Mouse (Mus musculus) embryonic facial prominence, embryonic 12.5 days (tissue): ENCODE measurements around the gene Cdc42bpa. TPM values are rescaled to one million over a fixed set of nuclear protein-coding genes. Genes with fewer than 3 reads are reported as not detected.

Experiments
- ATAC-seq: fragments of 200-750 bp; cut with Nextera tagmentation; 2 replicates; pipeline ENCODE4 v1.8.0; 2017; ENCODE audit not compliant: insufficient number of reproducible peaks, insufficient read depth, low FRiP score, low TSS enrichment
- H3K27ac ChIP-seq: fragments of 300-500 bp; sonication (generic); 2 replicates; pipeline ENCODE4 v1.5.1; 2016; ENCODE audit warnings: mild to moderate bottlenecking
- H3K27me3 ChIP-seq: fragments of 300-500 bp; sonication (generic); 2 replicates; pipeline ENCODE4 v1.6.1; 2016; ENCODE audit warnings: mild to moderate bottlenecking, moderate library complexity
- H3K36me3 ChIP-seq: fragments of 300-500 bp; sonication (generic); 2 replicates; pipeline ENCODE4 v1.6.1; 2016; ENCODE audit warnings: mild to moderate bottlenecking
- H3K4me1 ChIP-seq: fragments of 300-500 bp; sonication (generic); 2 replicates; pipeline ENCODE4 v1.6.1; 2016
- H3K4me2 ChIP-seq: fragments of 300-500 bp; sonication (generic); replicated peaks from 2 replicates; pipeline ENCODE4 v1.6.1; 2016; ENCODE audit warnings: mild to moderate bottlenecking, moderate library complexity
- H3K4me3 ChIP-seq: fragments of 300-500 bp; sonication (generic); 2 replicates; pipeline ENCODE4 v1.5.1; 2016; ENCODE audit warnings: mild to moderate bottlenecking
- H3K9ac ChIP-seq: fragments of 300-500 bp; sonication (generic); 2 replicates; pipeline ENCODE4 v1.6.1; 2016; ENCODE audit warnings: mild to moderate bottlenecking, moderate library complexity
- H3K9me3 ChIP-seq: fragments of 300-500 bp; sonication (generic); 2 replicates; pipeline ENCODE4 v1.6.1; 2016; ENCODE audit warnings: mild to moderate bottlenecking, moderate library complexity
- WGBS: fragments of 180-500 bp; shearing (Covaris S2); methylation state at CpG from one replicate; pipeline ENCODE4 v1.1.7; 2016; 5-methylcytosine and 5-hydroxymethylcytosine counted together
- polyA plus RNA-seq: library from polyadenylated mRNA; unstranded; fragments of >200 nt; fragmentation: Nextera tagmentation; extraction: Ambion mirVana; gene quantifications from 2 replicates; pipeline ENCODE4 v1.2.1, GENCODE M21; 2016

Gene Cdc42bpa
- polyA plus RNA-seq, 1 experiment from 2014 or later, result 20.2 TPM

DNA sequence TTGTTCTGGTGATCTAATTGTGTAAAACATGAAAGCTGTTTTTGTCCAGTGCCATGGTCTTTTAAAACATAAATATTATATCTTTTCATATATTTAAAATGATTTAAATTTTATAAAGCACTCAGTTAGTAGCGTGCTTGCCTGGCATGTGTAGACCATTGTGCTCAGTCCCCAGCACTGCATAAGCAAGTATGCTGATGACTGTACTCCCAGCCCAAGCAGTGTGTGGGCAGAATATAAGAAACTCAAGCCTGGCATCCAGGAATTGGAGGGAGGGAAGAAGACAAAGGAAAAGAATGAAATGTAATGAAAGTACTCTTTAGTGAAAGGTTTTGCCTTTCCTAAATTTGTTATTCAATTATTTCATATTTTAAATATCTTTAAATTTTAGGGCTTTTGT, 128.9 kb downstream of the Cdc42bpa start:
- Histone ChIP-seq H3K36me3 (0 out of 2 replicates have a peak, but pooled peaks cover 3% of the 10 kb centered on the region), H3K9ac (no peak overlapping the region), H3K4me3 (no peak overlapping the region), H3K9me3 (no peaks in the 10 kb centered on the region), H3K27ac (no peak overlapping the region), H3K4me2 (no peak overlapping the region), H3K4me1 (no peaks in the 10 kb centered on the region), H3K27me3 (no peaks in the 10 kb centered on the region)
- ATAC-seq, result no peak
- WGBS, result 92% methylated on average over 1 of the region's 1 CpGs

DNA sequence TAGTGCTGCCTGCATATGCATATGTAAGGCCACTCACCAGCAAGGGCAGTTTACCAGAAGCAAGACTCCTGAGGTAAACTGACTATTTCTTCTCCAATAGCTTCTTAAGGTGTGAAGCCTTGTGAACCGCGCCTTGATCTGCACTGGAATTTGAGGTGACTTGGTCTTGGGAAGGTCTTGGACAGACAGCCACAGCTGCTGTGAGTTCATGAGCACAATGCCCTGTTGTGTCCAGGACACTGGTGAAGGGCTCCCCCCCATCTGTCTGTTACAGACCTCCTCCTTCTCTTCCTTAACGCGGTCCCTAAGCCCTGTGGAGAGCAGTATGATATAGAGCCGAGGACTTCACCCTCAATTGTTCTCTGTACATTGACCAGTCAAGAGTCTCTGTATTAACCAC, 138.2 kb downstream of the Cdc42bpa start:
- Histone ChIP-seq H3K36me3 (peaks cover 7% of the 10 kb centered on the region; the same call in 1 of the 2 replicates), H3K27ac (no peak overlapping the region), H3K27me3 (no peaks in the 10 kb centered on the region), H3K9ac (no peak overlapping the region), H3K4me2 (no peak overlapping the region), H3K9me3 (no peaks in the 10 kb centered on the region), H3K4me3 (no peak overlapping the region), H3K4me1 (no peaks in the 10 kb centered on the region)
- WGBS, result 87% methylated on average over 5 of the region's 5 CpGs
- no peak for ATAC-seq

DNA sequence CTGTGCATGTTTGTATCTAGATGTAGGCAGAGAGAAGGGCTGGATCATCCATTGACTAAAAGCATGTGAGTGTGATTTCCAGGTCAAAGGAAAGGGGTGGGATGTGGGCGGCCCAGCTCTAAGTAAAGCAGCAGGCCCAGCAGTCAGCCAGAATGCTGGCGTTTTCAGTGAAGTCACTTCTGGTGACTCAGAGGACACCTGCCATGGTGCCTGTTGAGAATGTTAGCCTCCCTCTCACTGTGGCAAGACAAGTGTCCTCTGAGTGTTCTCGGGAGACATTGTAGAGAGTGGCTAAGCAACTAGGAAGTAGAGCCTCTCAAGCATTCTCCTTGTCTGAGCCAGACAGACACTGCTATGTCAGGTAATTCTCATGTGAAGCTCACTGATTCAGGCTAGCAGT, 144.3 kb downstream of the Cdc42bpa start:
- no peak overlapping the region for H3K27ac ChIP-seq
- H3K9me3 ChIP-seq, result no peaks in the 10 kb centered on the region
- peaks cover 3% of the 10 kb centered on the region; the same call in 1 of the 2 replicates for H3K4me1 ChIP-seq
- no peak overlapping the region for H3K9ac ChIP-seq
- no peaks in the 10 kb centered on the region for H3K36me3 ChIP-seq
- no peak overlapping the region for H3K4me2 ChIP-seq
- no peak for ATAC-seq
- H3K27me3 ChIP-seq, result no peaks in the 10 kb centered on the region
- WGBS, result 72% methylated on average over 3 of the region's 3 CpGs
- H3K4me3 ChIP-seq, result no peak overlapping the region

DNA sequence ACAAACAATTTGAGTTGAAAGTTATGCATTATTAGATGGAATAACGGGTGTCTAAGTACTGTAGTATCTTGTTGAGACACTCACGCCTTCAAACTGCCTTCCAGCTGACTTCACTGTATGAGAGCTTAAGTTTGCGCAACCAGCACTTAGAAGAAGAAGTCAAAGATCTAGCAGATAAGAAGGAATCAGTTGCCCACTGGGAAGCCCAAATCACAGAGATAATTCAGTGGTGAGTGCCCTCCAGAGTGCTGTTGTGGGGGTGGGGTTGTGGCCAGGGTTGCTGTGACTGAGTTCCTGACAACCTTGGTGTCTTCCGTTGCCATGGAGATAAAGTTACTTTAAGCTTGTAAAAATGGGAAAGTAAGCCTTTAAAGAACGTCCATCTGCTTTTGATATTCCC, 148.8 kb downstream of the Cdc42bpa start:
- Histone ChIP-seq H3K9me3 (no peaks in the 10 kb centered on the region), H3K4me2 (no peak overlapping the region), H3K27ac (no peak overlapping the region), H3K9ac (no peak overlapping the region), H3K4me1 (peaks cover 3% of the 10 kb centered on the region; the same call in 1 of the 2 replicates), H3K4me3 (no peak overlapping the region), H3K36me3 (0 out of 2 replicates have a peak, but pooled peaks cover 3% of the 10 kb centered on the region), H3K27me3 (no peaks in the 10 kb centered on the region)
- ATAC-seq, result no peak
- WGBS, result 68% methylated on average over 5 of the region's 5 CpGs

DNA sequence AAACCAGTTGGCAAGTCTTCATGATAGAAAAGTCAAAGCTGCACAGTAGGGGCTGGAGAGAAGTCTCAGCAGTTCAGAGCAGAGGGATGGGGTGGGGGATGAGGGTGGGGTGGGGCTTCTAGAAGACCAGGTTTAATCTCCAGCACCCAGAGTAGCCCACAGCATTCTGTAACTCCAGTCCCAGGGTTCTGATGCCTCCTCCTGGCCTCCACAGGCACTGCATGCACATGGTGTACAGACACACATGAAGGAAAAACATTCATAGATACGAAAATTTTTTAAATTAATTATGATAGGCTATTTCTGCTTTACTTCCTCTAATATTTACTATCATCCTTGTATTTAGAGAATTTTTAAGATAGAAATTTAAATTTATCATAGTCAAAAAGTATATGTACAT, 156.3 kb downstream of the Cdc42bpa start:
- no peaks in the 10 kb centered on the region for H3K27me3 ChIP-seq
- ATAC-seq, result no peak

DNA sequence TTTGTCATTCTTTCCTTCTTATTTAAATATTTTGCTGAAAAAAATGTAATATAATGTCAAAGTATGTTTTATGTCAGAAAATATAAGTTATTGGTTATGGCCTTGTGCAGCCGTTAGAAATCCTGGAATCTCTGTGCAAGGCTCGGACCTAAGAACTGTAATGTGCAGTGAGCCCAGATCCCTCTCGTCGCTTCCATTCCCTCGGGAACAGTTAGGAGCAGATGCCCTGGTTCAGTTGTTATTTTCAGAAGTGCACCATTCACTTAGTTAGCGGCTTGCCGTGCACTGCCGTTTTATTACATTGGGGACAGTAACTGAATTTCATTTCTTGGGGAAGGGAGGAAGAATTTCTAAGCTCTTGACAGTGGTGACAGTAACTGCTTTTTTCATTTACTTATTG, 158.0 kb downstream of the Cdc42bpa start:
- no peaks in the 10 kb centered on the region for H3K9me3 ChIP-seq
- no peak overlapping the region for H3K4me3 ChIP-seq
- no peaks in the 10 kb centered on the region for H3K4me1 ChIP-seq
- no peak overlapping the region for H3K27ac ChIP-seq
- H3K9ac ChIP-seq, result no peak overlapping the region
- WGBS, result 80% methylated on average over 8 of the region's 8 CpGs
- no peak for ATAC-seq
- no peak overlapping the region for H3K4me2 ChIP-seq
- H3K36me3 ChIP-seq, result no peaks in the 10 kb centered on the region
- H3K27me3 ChIP-seq, result no peaks in the 10 kb centered on the region

More for the DNA sequence above, 156.3 kb downstream of the Cdc42bpa start:
- Histone ChIP-seq H3K27ac (no peak overlapping the region), H3K9me3 (no peaks in the 10 kb centered on the region), H3K4me3 (no peak overlapping the region), H3K4me2 (no peak overlapping the region), H3K4me1 (no peaks in the 10 kb centered on the region), H3K36me3 (0 out of 2 replicates have a peak, but pooled peaks cover 3% of the 10 kb centered on the region), H3K9ac (no peak overlapping the region)
- 62% methylated on average over 1 of the region's 1 CpGs for WGBS

DNA sequence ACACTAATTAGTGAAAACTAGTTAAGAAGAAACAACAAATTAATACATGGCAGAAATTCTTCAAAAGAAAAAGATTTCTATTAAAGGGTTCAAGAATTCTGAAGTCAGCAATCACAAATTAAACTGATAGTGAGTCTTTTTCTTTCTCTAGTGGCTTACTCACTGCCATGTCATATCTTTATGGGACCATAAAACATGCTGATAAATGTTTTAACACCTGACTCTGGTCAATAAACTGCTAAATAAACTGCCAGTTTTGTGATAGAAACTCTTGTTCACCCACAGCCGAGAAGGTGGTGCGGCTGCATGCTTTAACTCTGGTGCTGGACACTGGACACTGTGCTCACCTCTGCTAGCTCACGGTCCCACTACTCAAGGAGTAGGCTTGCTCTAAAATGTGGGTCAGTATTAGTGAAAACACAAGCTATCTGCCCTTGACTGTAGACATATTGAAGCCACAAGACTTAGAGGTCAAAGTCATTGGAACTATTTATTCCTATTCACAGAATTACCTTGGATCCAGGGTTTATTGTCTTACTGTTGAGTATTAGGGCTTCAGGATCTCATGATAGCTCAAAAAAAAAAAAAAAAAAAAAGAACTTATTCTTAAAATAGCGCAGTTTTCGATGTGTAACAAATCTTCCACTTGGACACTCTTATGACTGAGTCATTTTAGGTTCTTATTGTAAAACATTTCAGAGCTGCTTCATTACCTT, 168.0 kb downstream of the Cdc42bpa start:
- H3K4me1 ChIP-seq, result no peaks in the 10 kb centered on the region
- no peak overlapping the region for H3K27ac ChIP-seq
- H3K9me3 ChIP-seq, result no peaks in the 10 kb centered on the region
- H3K27me3 ChIP-seq, result no peaks in the 10 kb centered on the region
- no peak overlapping the region for H3K9ac ChIP-seq
- H3K4me3 ChIP-seq, result no peak overlapping the region
- no peak overlapping the region for H3K4me2 ChIP-seq
- ATAC-seq, result no peak
- 93% methylated on average over 5 of the region's 5 CpGs for WGBS
- peaks cover 5% of the 10 kb centered on the region; the same call in 1 of the 2 replicates for H3K36me3 ChIP-seq

DNA sequence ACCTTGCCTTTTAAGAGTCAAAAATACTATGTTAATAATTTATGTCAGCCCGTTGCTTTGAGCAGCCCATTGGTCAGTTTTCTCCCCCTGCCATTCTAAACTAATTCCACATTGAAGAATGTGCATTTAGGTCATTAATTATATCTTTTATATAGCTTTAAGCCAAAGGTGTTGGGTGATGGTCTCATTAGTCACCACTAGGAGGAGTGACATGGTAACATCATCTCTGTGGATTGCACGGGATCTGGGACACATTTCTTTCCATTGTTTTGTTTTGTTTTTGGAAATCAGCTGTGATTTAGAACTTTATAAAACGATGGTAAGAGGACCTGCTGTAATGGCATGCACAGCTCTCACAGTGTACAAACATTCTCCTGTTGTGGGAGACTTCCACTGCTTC, 171.1 kb downstream of the Cdc42bpa start:
- Histone ChIP-seq H3K4me2 (no peak overlapping the region), H3K9ac (no peak overlapping the region), H3K9me3 (no peaks in the 10 kb centered on the region), H3K4me3 (no peak overlapping the region), H3K36me3 (peaks cover 6% of the 10 kb centered on the region; the same call in 1 of the 2 replicates), H3K27ac (no peak overlapping the region), H3K4me1 (no peaks in the 10 kb centered on the region), H3K27me3 (no peaks in the 10 kb centered on the region)
- 62% methylated on average over 3 of the region's 3 CpGs for WGBS
- no peak for ATAC-seq

DNA sequence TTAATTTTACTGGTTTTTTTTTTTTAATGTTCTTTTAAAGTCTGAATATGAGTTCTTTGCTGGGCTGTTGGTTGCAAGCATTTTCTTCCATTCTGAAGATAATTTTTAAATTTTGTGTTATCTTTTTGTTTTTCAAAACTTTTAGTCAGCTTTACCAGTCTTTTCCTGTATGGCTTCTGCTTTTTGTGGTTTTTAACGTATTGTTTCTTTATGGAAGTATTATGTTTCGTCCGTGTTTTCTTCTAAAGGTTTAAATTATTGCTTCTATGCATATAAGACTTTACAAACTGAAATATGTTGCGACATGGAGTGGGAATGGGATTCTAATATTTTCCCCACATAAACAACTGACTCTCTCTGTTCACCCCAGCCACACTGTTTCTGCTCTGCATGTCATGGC, 171.9 kb downstream of the Cdc42bpa start:
- Histone ChIP-seq H3K4me3 (no peak overlapping the region), H3K9ac (no peak overlapping the region), H3K4me2 (no peak overlapping the region), H3K36me3 (peaks cover 14% of the 10 kb centered on the region), H3K27ac (no peak overlapping the region), H3K4me1 (no peaks in the 10 kb centered on the region), H3K27me3 (no peaks in the 10 kb centered on the region), H3K9me3 (no peaks in the 10 kb centered on the region)
- ATAC-seq, result no peak
- 78% methylated on average over 4 of the region's 4 CpGs for whole genome bisulfite sequencing

DNA sequence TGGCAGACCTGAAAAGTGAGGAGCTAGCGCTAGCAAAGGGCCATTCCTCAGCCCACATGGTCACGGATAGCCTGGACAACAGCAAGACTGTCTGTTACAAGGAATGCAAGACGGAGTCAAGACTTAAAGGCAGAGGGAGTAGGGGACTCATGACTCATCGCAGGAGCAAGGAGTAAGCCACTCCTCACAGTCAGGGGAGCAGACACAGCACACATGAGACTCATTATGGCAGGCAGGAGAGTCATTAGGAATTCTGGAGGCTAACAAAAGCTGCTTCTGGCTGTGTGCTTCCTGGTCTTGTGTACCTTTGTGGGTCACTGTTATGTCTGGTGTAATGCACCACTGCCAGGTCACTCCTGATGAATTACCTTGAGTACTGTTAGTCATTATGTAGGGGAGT, 178.9 kb downstream of the Cdc42bpa start:
- Histone ChIP-seq H3K9me3 (no peaks in the 10 kb centered on the region), H3K27me3 (no peaks in the 10 kb centered on the region), H3K4me2 (no peak overlapping the region), H3K4me3 (no peak overlapping the region), H3K27ac (peak overlapping the region; percentile 23; the same call in 1 of the 2 replicates), H3K36me3 (peaks cover 35% of the 10 kb centered on the region), H3K9ac (no peak overlapping the region), H3K4me1 (0 out of 2 replicates have a peak, but pooled peaks cover 7% of the 10 kb centered on the region)
- WGBS, result 53% methylated on average over 4 of the region's 4 CpGs
- 0 out of 2 replicates have a peak, but pooled peaks have one; percentile 56 for ATAC-seq

DNA sequence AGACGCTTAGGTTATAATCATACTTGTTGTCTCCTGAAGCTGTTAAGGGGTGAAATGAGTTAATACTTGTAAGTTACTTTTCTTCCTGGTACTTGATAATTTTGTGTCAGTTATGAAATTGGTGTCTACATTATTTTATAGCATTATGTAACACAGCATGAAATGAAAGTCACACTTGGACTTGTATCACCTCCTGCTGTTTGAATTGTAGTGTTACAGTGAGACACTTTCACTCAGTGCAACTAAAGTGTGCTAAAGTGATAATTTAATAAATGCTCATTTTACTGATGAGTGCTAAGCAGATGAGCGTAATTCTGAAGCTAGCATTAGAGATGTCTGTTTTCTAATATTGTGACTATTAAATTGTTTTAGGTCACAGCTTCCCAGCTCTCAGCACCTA, 180.7 kb downstream of the Cdc42bpa start:
- Histone ChIP-seq H3K4me3 (no peak overlapping the region), H3K4me2 (no peak overlapping the region), H3K9ac (no peak overlapping the region), H3K27ac (no peak overlapping the region), H3K9me3 (no peaks in the 10 kb centered on the region), H3K36me3 (peaks cover 41% of the 10 kb centered on the region), H3K4me1 (0 out of 2 replicates have a peak, but pooled peaks cover 7% of the 10 kb centered on the region), H3K27me3 (no peaks in the 10 kb centered on the region)
- no peak for ATAC-seq
- WGBS, result 89% methylated on average over 2 of the region's 2 CpGs

DNA sequence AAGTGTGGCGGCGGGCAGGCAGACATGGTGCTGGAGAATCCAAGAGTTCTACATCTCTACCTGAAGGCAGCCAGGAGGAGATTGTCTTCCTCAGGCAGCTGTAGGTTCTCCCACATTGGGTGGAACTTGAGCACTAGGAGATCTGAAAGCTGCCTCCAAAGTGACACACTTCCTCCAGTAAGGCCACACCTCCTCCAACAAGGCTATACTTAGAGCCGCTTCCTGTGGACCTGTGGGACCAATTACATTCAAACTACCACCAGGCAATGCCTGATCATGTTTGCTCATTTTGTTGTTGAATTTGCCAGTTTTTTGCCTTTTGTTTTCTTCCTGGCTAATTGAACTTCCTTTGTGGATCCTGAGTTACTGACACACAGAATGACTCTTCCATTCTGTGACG, 187.8 kb downstream of the Cdc42bpa start:
- Histone ChIP-seq H3K9me3 (no peaks in the 10 kb centered on the region), H3K36me3 (peaks cover 37% of the 10 kb centered on the region), H3K4me2 (no peak overlapping the region), H3K27me3 (no peaks in the 10 kb centered on the region), H3K4me1 (no peaks in the 10 kb centered on the region), H3K9ac (no peak overlapping the region), H3K27ac (no peak overlapping the region), H3K4me3 (no peak overlapping the region)
- no peak for ATAC-seq
- WGBS, result 75% methylated on average over 4 of the region's 4 CpGs
